Mouse (Mus musculus) gastrocnemius, adult 8-10 months (tissue): Measurements from ENCODE around the gene Gm26566. TPM values are rescaled to one million over a fixed set of nuclear protein-coding genes. Genes with fewer than 3 reads are reported as not detected.

Experiments
- DNase-seq, 2 experiments: peaks; one replicate each; pipeline ENCODE4 v3.0.0; 2022; ENCODE audit warnings: low spot score in 2 of 2
- total RNA-seq, 4 experiments: library from RNA; stranded (reverse); gene quantifications; 2 replicates each; pipeline ENCODE4 v1.2.4; 2022

Gene Gm26566
- under 1 TPM in 3 of 4 experiments, not detected in 1; 0.24 to 0.51 (median 0.38) TPM for total RNA-seq

GRCm38 (mm10) chr4:88721791-88722721 lies at the start of gene Gm26566, which contains the start of gene Klhl9:
Gene Gm26566, plus strand, starts transcription at chr4:88721805.
Gene Klhl9, minus strand, starts transcription at chr4:88722465.
- peak; percentile 77 to 86 for DNase-seq

DNA sequence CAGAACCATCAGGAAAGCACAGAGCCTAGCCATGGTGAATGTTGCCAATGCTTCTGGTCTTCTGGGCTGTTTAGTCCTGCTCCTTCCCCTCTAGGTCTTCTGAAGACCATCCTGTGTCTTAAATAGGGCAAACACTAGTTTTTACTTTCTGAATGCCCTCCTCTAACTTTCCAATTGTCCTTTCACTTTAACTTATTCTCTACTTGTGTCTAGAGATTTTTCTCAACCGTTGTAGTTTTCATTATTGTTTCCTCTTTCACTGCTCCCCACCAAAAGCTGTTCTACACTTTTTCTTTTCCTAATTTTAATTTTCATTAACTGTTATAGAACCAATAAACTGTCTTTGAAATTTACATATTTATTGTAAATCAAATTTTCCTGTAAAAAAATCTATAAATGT lies 44.8 kb upstream of the Gm26566 start, which contains the start of gene Ifna16:
Ifna16 (minus strand) TSS at position 101 of the 400 bp plus-strand sequence.
- DNase-seq, result no peak

- DNase-seq, result no peak
Measured at GRCm38 (mm10) chr4:88680362-88680761, 41.2 kb upstream of the Gm26566 start.

GRCm38 (mm10) chr4:88681353-88681752 lies 40.3 kb upstream of the Gm26566 start:
- DNase-seq, result no peak

DNA sequence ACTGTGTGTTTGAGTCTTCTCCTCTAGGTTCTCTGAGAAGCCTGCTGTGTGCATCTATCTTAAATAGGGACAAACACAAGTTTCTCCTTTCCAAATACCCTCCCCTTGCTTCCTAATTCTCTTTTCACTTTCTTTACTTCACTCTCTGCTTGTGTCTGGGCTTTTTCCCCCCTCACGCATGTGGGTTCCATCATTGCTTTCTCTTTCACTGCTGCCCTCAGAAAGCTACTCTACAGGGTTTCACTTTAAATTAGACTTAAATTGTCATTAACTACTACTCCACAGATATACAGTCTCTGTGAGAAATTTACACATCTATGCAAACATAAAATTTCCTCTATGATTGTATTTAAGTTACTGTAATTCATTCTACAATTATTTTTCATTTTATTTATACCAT lies 37.8 kb upstream of the Gm26566 start, which contains the start of gene Ifna2:
Ifna2 (minus strand) TSS at position 101 of the 400 bp plus-strand sequence.
- DNase-seq, result no peak

- DNase-seq, result no peak
Measured at GRCm38 (mm10) chr4:88691259-88691658, 30.3 kb upstream of the Gm26566 start, which contains the start of gene Ifnab. Gene Ifnab, minus strand, starts transcription at chr4:88691359.

GRCm38 (mm10) chr4:88692537-88692936 lies 29.1 kb upstream of the Gm26566 start:
- no peak for DNase-seq

DNA sequence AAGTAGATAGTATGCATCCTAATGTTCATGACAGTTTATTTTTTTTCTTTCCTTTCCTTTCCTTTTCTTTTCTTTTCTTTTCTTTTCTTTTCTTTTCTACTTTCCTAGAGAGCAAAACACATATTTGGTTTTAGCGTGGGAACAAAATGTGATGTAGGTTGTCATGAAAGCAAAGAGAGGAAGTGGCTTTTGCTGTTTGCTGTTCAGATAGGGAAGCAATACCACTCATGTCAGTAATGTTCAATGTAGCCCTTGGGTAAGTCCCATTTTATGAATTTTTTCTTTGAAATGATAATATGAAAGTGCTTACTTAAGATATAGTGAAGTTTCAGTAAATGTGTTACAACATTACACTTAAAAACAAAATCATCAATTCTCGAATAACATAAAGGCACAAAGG lies 28.2 kb upstream of the Gm26566 start:
- DNase-seq, result no peak

GRCm38 (mm10) chr4:88696237-88696884 lies 25.2 kb upstream of the Gm26566 start:
- DNase-seq, result peak; percentile 15 to 28

DNA sequence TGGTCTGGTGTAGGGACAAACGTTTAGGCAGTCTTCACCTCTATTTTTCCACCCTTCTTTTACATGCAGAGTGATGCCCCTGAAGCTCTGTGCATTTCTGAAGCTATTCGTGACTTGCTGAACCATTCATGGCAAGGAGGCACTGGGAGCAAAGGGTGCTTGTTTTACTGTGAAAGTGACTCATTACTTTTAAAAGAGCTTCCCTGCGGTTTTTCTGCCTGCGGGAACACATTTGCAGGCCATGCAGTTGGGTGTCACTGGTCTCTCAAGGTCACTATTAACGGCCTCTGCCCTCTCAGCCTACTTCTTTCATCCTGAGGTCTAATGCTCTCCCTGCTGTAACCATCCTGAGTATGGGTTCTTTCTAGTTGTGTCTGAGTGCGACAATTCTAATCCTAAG lies 24.5 kb upstream of the Gm26566 start:
- DNase-seq, result no peak

DNA sequence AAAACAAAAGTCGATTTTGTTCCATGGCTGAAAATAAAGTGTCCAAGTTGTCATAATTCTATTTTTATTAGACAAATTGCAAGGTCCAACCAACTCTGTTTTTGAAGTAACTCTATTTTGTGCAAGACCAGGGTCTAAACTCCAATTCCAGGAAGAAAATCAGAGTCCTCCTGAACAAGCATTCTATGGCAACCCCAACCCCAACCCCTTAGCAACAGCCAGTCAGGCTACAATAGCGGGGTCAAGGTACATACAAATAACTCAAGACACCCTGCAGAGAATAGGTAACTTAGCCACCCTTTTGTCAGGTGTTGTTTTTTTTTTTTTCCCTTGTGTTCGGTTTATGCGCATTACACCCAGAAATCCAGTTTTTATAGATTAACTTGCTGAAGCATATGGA lies 23.9 kb upstream of the Gm26566 start:
- no peak for DNase-seq

DNA sequence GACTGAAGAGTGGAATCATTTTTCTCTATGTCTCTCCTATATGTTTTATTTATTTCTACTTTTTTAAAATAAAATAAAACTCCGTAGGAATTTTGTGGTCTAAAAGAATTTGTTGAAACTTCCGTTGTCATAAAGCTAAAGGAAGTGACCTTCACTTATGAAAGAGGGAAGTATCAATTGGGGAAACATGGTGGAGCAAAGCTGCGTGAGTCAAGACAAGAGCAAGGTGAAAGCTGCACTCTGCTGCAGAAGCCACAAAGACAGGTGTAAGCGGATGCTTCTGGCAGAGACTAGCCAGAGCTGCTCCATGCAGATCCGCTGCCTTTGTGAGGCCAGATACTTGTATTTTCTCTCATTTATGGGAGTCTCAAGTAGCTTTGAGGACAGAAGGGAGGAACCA lies 22.8 kb upstream of the Gm26566 start:
- DNase-seq, result no peak

DNA sequence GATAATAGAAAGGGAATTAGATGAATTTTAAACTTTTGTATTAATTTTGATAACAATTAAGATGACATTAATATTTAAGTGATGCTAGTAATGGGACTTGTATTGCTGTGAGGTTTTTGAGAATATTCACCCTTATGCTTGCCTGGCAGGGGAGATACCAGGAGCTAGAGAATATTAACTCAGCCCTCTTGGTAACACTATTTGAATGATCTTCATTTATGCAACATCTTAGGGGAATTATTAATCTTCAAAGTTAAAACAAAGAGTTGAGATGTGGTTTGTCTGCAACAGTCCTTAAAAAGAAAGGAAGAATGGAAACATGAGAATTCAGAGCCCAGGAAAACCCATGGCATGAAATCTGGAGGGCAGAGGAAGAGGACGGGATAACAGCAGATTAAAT lies 22.3 kb upstream of the Gm26566 start:
- DNase-seq, result no peak

GRCm38 (mm10) chr4:88705924-88706323 lies 15.7 kb upstream of the Gm26566 start:
- no peak for DNase-seq

GRCm38 (mm10) chr4:88707128-88707826 lies 14.3 kb upstream of the Gm26566 start:
- no peak for DNase-seq

- no peak for DNase-seq
Measured at GRCm38 (mm10) chr4:88714281-88714680, 7.3 kb upstream of the Gm26566 start.

GRCm38 (mm10) chr4:88715059-88715458 lies 6.5 kb upstream of the Gm26566 start:
- peak; percentile 61 to 80 for DNase-seq

- no peak for DNase-seq
Measured at GRCm38 (mm10) chr4:88718715-88719114, 2.9 kb upstream of the Gm26566 start.

GRCm38 (mm10) chr4:88723497-88724090 lies 2.0 kb downstream of the Gm26566 start:
- no peak for DNase-seq

DNA sequence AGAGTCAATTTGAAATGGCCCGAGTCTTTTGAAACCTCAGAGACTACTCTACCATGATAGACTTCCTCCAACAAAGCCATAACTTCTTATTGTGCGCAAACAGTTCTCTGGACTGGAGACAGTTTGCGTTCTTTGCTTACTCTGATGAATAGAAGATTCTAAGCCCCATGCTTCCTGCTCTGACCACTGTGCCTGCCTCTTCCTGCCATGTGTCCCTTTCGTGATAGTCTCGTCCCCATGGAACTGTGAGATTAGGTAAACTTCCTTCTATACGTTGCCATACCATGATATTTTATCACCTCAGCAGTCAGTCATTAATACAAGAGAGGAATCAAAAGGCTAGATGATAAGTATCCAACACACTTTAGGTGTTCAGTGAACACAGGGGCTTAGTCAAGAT lies 5.1 kb downstream of the Gm26566 start:
- DNase-seq, result no peak

DNA sequence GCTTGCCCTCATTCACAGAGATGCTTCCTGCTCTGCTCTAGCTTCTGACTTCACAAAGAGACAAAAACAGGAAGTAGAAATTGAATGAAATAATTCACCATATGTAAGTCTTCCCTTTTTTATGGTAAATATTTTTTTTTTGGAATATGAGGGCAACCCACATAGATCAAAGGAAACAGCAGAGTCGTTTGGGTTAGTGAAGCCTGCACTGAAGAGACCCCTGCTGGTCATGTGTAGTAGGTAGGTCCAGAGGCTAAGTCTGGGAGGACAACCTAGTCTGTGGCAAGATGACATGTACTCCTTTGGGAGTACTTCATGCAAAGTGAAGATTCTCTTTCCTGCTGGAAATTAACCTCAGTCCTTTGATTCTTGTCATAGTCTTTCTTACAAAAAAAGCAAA lies 5.7 kb downstream of the Gm26566 start:
- no peak for DNase-seq
